Mouse (Mus musculus) intestine, embryonic 16.5 days (tissue): ENCODE measurements around the gene Frmd8. TPM values are rescaled to one million over a fixed set of nuclear protein-coding genes. Genes with fewer than 3 reads are reported as not detected.
A peak's percentile ranks its signal among the peaks of the same experiment; 100 is the strongest.

Experiments
- ATAC-seq: fragments of 200-750 bp; cut with Nextera tagmentation; 2 replicates; pipeline ENCODE4 v1.8.0; 2017; ENCODE audit warnings: moderate TSS enrichment, moderate library complexity
- H3K27ac ChIP-seq: fragments of 300-500 bp; sonication (generic); 2 replicates; pipeline ENCODE4 v1.5.1; 2014; ENCODE audit warnings: mild to moderate bottlenecking, low read length
- H3K27me3 ChIP-seq: fragments of 300-500 bp; sonication (generic); replicated peaks from 2 replicates; pipeline ENCODE4 v1.6.1; 2014; ENCODE audit warnings: low read length, control low read depth, mixed read lengths; ENCODE audit not compliant: control insufficient read depth, insufficient read depth
- H3K36me3 ChIP-seq: fragments of 300-500 bp; sonication (generic); 2 replicates; pipeline ENCODE4 v1.6.1; 2014; ENCODE audit warnings: low read length, control low read depth; ENCODE audit not compliant: control insufficient read depth, insufficient read depth
- H3K4me1 ChIP-seq: fragments of 300-500 bp; sonication (generic); 2 replicates; pipeline ENCODE4 v1.6.1; 2014; ENCODE audit warnings: low read length, control low read depth, mixed read lengths; ENCODE audit not compliant: control insufficient read depth, insufficient read depth
- H3K4me2 ChIP-seq: fragments of 300-500 bp; sonication (generic); 2 replicates; pipeline ENCODE4 v1.6.1; 2014; ENCODE audit warnings: low read depth, low read length, control low read depth
- H3K4me3 ChIP-seq: fragments of 300-500 bp; sonication (generic); 2 replicates; pipeline ENCODE4 v1.5.1; 2014; ENCODE audit warnings: mild to moderate bottlenecking, low read length
- H3K9ac ChIP-seq: fragments of 300-500 bp; sonication (generic); 2 replicates; pipeline ENCODE4 v1.6.1; 2014; ENCODE audit warnings: low read depth, low read length
- H3K9me3 ChIP-seq: fragments of 300-500 bp; sonication (generic); 2 replicates; pipeline ENCODE4 v1.6.1; 2016; ENCODE audit warnings: low read length, control low read depth; ENCODE audit not compliant: control insufficient read depth
- WGBS: fragments of 180-500 bp; shearing (Covaris S2); extraction: QIAGEN DNeasy Blood & Tissue Kit; methylation state at CpG from one replicate; pipeline ENCODE4 v1.1.7; 2014; 5-methylcytosine and 5-hydroxymethylcytosine counted together
- polyA plus RNA-seq: library from polyadenylated mRNA; unstranded; fragments of >200 nt; fragmentation: Nextera tagmentation; extraction: Ambion mirVana; gene quantifications from 2 replicates; pipeline ENCODE4 v1.2.1, GENCODE M21; 2015

Frmd8 gene
- polyA plus RNA-seq, 1 experiment from 2014 or later: 31.1 TPM

DNA sequence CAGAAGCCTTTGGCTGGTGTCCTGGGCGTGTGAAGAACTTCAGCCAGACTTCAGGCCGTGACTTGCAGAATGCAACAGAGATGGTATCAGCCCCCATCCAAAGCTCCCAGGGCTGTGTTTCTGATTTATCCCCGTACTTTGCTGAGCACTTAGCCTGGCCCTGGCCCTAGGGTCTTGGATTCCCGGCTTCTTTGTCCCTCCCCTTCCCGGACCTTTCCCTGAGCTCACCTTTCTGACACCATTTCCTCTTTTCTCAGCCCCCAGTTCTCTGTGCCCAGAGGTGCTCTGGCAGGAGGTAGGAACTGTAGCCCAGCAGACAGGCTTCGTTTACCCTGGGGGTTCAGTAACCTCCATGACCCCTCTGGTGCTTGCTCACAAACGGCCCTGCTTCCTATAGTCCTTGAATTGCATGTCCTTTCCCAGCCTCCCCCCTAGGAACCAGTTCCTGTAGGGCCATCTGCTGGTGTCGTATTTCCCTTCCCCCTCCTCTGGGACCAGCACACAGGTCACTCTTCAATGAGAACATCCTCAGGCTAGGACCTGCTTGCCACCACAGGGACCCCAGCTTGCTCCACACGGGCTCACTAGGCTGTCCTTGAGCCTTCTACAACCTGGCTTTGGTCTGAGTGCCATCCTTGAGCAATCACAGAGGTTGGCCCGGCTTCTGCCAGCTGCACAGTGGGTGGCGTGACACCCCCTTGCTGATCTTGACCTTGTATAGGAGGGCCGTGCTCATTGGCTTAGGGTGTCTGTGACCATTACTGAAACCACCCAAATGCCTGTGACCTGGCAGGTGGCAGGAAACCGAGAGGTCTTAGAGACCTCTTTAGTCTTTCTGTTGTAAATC lies 26.0 kb downstream of the Frmd8 start:
- WGBS: 38% methylated on average over 13 of the region's 13 CpGs
- Histone ChIP-seq H3K9ac (peak overlapping the region; percentile 75), H3K4me2 (peak overlapping the region; percentile 51), H3K36me3 (no peaks in the 10 kb centered on the region), H3K27me3 (no peaks in the 10 kb centered on the region), H3K4me1 (peaks cover 65% of the 10 kb centered on the region), H3K4me3 (peak overlapping the region; percentile 11), H3K9me3 (no peaks in the 10 kb centered on the region), H3K27ac (peak overlapping the region; percentile 99)
- no peak for ATAC-seq

GRCm38 (mm10) chr19:5848032-5848825 lies 26.8 kb downstream of the Frmd8 start:
- peak overlapping the region; percentile 75 for H3K9ac ChIP-seq
- ATAC-seq: no peak

GRCm38 (mm10) chr19:5847306-5847796 lies 27.7 kb downstream of the Frmd8 start:
- Histone ChIP-seq H3K9me3 (no peaks in the 10 kb centered on the region), H3K36me3 (no peaks in the 10 kb centered on the region), H3K9ac (peak overlapping the region; percentile 75), H3K27me3 (no peaks in the 10 kb centered on the region), H3K4me2 (peak overlapping the region; percentile 69), H3K4me1 (peaks cover 72% of the 10 kb centered on the region), H3K27ac (peak overlapping the region; percentile 99), H3K4me3 (peak overlapping the region; percentile 56; the same call in 1 of the 2 replicates)
- no peak for ATAC-seq
- WGBS: 44% methylated on average over 4 of the region's 4 CpGs

More at GRCm38 (mm10) chr19:5848032-5848825, 26.8 kb downstream of the Frmd8 start:
- H3K9me3 ChIP-seq: no peaks in the 10 kb centered on the region
- H3K4me3 ChIP-seq: peak overlapping the region; percentile 11
- WGBS: 39% methylated on average over 14 of the region's 14 CpGs
- no peaks in the 10 kb centered on the region for H3K27me3 ChIP-seq
- H3K4me1 ChIP-seq: peaks cover 70% of the 10 kb centered on the region
- no peaks in the 10 kb centered on the region for H3K36me3 ChIP-seq
- H3K27ac ChIP-seq: peak overlapping the region; percentile 99
- peak overlapping the region; percentile 51 for H3K4me2 ChIP-seq

DNA sequence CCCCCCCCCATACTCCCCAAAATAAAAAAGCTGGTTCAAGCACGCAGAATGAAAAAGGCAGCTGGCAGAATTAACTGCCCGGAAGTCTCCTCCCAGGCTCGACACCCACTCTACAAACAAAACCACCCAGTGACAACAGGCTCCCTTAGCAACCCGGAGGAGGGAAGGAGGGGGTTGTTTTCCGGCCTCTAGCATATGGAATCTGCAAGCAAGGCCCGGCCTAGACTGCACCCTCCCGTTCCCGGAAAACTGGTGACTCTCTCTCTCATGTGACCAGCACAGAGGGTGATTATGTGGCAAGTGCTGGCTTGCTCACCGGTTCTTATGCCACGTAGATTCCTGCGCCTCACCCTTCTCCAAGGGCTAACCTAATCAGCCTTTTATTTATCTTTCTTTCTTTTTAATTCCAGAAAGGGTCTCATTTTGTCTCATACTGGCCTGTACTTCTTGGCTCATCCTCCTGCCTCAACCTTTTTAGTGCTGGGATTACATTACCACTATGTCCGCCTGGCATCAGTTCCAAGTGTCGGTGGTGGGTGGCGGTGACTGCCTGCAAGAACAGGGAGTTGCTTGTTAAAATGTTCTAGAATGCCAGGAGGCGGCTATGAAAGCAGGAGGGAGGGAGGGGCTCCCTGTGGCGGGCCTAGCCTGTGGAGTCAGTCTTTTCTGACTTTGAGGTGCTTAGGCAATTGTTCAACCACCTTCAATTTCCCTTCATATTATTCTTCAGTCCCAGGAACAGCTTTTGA lies 28.3 kb downstream of the Frmd8 start:
- peak overlapping the region; percentile 56 for H3K4me3 ChIP-seq
- H3K9ac ChIP-seq: peak overlapping the region; percentile 75
- no peaks in the 10 kb centered on the region for H3K27me3 ChIP-seq
- H3K27ac ChIP-seq: peak overlapping the region; percentile 99
- peak overlapping the region; percentile 69 for H3K4me2 ChIP-seq
- no peaks in the 10 kb centered on the region for H3K9me3 ChIP-seq
- peaks cover 71% of the 10 kb centered on the region for H3K4me1 ChIP-seq
- WGBS: 6% methylated on average over 16 of the region's 16 CpGs
- peak; percentile 79 for ATAC-seq
- no peaks in the 10 kb centered on the region for H3K36me3 ChIP-seq

- Histone ChIP-seq H3K4me2 (peak overlapping the region; percentile 69), H3K4me1 (peaks cover 69% of the 10 kb centered on the region), H3K4me3 (peak overlapping the region; percentile 56), H3K9ac (peak overlapping the region; percentile 75), H3K27me3 (no peaks in the 10 kb centered on the region), H3K36me3 (no peaks in the 10 kb centered on the region), H3K27ac (peak overlapping the region; percentile 99), H3K9me3 (no peaks in the 10 kb centered on the region)
- ATAC-seq: peak; percentile 19
- WGBS: under 1% methylated on average over 7 of the region's 7 CpGs
Measured at GRCm38 (mm10) chr19:5846154-5846553, 28.9 kb downstream of the Frmd8 start.

- peaks cover 73% of the 10 kb centered on the region for H3K4me1 ChIP-seq
- no peaks in the 10 kb centered on the region for H3K36me3 ChIP-seq
- no peaks in the 10 kb centered on the region for H3K9me3 ChIP-seq
- H3K4me3 ChIP-seq: peak overlapping the region; percentile 56
- peak overlapping the region; percentile 99 for H3K27ac ChIP-seq
- 3% methylated on average over 45 of the region's 45 CpGs for WGBS
- peak overlapping the region; percentile 69 for H3K4me2 ChIP-seq
- ATAC-seq: peak; percentile 46
- no peaks in the 10 kb centered on the region for H3K27me3 ChIP-seq
- peak overlapping the region; percentile 79 for H3K9ac ChIP-seq
Measured at GRCm38 (mm10) chr19:5845319-5846135, 29.5 kb downstream of the Frmd8 start.

- no peak for ATAC-seq
- Histone ChIP-seq H3K27ac (peak overlapping the region; percentile 99), H3K9me3 (no peaks in the 10 kb centered on the region), H3K4me3 (peak overlapping the region; percentile 56), H3K9ac (peak overlapping the region; percentile 79), H3K4me1 (peaks cover 72% of the 10 kb centered on the region), H3K4me2 (peak overlapping the region; percentile 69), H3K36me3 (no peaks in the 10 kb centered on the region), H3K27me3 (no peaks in the 10 kb centered on the region)
- 62% methylated on average over 12 of the region's 12 CpGs for WGBS
Measured at GRCm38 (mm10) chr19:5844831-5845318, 30.2 kb downstream of the Frmd8 start.
